Mouse (Mus musculus) gonadal fat pad, adult 2 months (tissue): Measurements from ENCODE around the gene Gm43552. TPM values are rescaled to one million over a fixed set of nuclear protein-coding genes. Genes with fewer than 3 reads are reported as not detected.

ENCODE experiments used
- polyA plus RNA-seq: library from polyadenylated mRNA; depleted of rRNA; stranded (reverse); fragments of >200 nt; gene quantifications from 2 replicates; pipeline ENCODE4 v1.2.3, GENCODE M21; 2012; rRNA removed

The Gm43552 gene
- polyA plus RNA-seq, 1 experiment: not detected

Other genes starting within 250 kb of the Gm43552 start
- 15.1 and 16.0 TPM in 2 replicates for gene Rfc1, start 157.2 kb downstream of the Gm43552 start, polyA plus RNA-seq
- 12.5 and 17.1 TPM in 2 replicates for gene Klb, start 144.5 kb downstream of the Gm43552 start, polyA plus RNA-seq
- gene Rpl9, start 101.4 kb downstream of the Gm43552 start, polyA plus RNA-seq: 480 and 495 TPM in 2 replicates
- 19.9 and 21.3 TPM in 2 replicates for gene Lias, start 101.3 kb downstream of the Gm43552 start, polyA plus RNA-seq
- 15.1 and 17.0 TPM in 2 replicates for gene Ugdh, start 56.9 kb downstream of the Gm43552 start, polyA plus RNA-seq
- gene Smim14, start 44.4 kb upstream of the Gm43552 start, polyA plus RNA-seq: 230 and 254 TPM in 2 replicates
- 21.0 and 25.2 TPM in 2 replicates for gene Ube2k, start 44.4 kb upstream of the Gm43552 start, polyA plus RNA-seq
- 28.3 and 29.8 TPM in 2 replicates for gene Pds5a, start 205.4 kb upstream of the Gm43552 start, polyA plus RNA-seq